Mouse (Mus musculus): ENCODE data around the gene Nup107. TPM values are rescaled to one million over a fixed set of nuclear protein-coding genes. Genes with fewer than 3 reads are reported as not detected.

Nup107 gene
- total and polyA plus RNA-seq, 3 experiments, result 47.7 to 97.0 (median 82.0) TPM

DNA sequence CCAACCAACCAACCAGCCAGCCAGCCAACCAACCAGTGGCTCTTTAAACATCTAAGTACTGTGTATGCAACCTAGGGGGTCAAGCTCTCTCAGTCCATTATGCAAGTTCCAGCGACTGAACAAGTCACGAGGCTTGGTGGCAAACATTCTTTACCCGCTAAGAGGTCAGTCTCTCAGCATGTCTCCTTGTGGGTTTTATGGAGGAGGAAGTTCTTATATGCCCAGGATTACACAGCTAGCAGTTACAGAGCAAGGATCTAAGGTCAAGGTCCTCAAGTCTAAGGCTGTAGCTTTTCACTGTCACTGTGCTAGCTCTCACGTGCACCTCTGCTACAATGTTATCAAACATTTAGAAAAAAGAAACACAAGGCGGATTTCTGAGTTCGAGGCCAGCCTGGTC, 27.9 kb downstream of the Nup107 start:
- H3K27me3 ChIP-seq (replicated peaks), result no peaks in the 10 kb centered on the region
- DNase-seq (ENCODE audit: extremely low read depth), result no peak
- H3K4me1 ChIP-seq (ENCODE audit: control insufficient read depth in 1 of 2, insufficient read depth in 2 of 2), result no peaks in the 10 kb centered on the region
- TF ChIP-seq RAD21 (IDR thresholded peaks at IDR 0.05; ENCODE audit: low read depth, low read length) (no peak), IRF4 (IDR thresholded peaks at IDR 0.05; ENCODE audit: low read depth, low read length) (no peak), ZKSCAN1 (IDR thresholded peaks at IDR 0.05; ENCODE audit: borderline replicate concordance, low read depth, low read length) (no peak), HCFC1 (IDR thresholded peaks at IDR 0.05; ENCODE audit: low read depth, low read length) (no peak), JUND (conservative IDR thresholded peaks at IDR 0.05; ENCODE audit: low read depth, low read length) (no peak), UBTF (IDR thresholded peaks at IDR 0.05; ENCODE audit: low read depth, low read length) (no peak), TCF12 (IDR thresholded peaks at IDR 0.05; ENCODE audit: low read depth, low read length) (no peak), E2F4 (IDR thresholded peaks at IDR 0.05; ENCODE audit: insufficient replicate concordance, low read depth, low read length) (no peak), MEF2A (IDR thresholded peaks at IDR 0.05; ENCODE audit: borderline replicate concordance, low read depth, low read length) (no peak), NELFE (IDR thresholded peaks at IDR 0.05; ENCODE audit: low read depth, low read length) (no peak), MAZ (IDR thresholded peaks at IDR 0.05; ENCODE audit: low read depth, low read length) (no peak), ZC3H11A (IDR thresholded peaks at IDR 0.05; ENCODE audit: low read depth, low read length) (no peak), RCOR1 (conservative IDR thresholded peaks at IDR 0.05; ENCODE audit: low read depth, low read length) (no peak), CHD2 (IDR thresholded peaks at IDR 0.05; ENCODE audit: low read length) (no peak), POLR2AphosphoS2 (IDR thresholded peaks at IDR 0.05; ENCODE audit: low read depth, low read length) (no peak), JUN (IDR thresholded peaks at IDR 0.05; ENCODE audit: insufficient read depth, low read depth, low read length) (no peak), ZMIZ1 (IDR thresholded peaks at IDR 0.05; ENCODE audit: low read depth, low read length) (no peak), CHD1 (IDR thresholded peaks at IDR 0.05; ENCODE audit: low read depth, low read length) (no peak)
- no peak overlapping the region for H3K4me2 ChIP-seq (ENCODE audit: insufficient read depth, low read depth, poor library complexity, severe bottlenecking)
- dilution Hi-C loops (cut with MboI; ENCODE audit: extremely low pct_ligation_motif_present, extremely low pct_unique_long_range_greater_than_20kb, low sequenced_read_pairs) (no loop called here), in situ Hi-C loops (cut with MboI; ENCODE audit: low pct_ligation_motif_present, low pct_unique_long_range_greater_than_20kb, low sequenced_read_pairs) (no loop called here)
- H3K9ac ChIP-seq (ENCODE audit: insufficient read depth, low read depth), result no peak overlapping the region
- H3K36me3 ChIP-seq (replicated peaks in 1 of 2; ENCODE audit: control insufficient read depth in 1 of 2, insufficient read depth in 1 of 2, low read length in 1 of 2), result peaks cover 71 to 84% of the 10 kb centered on the region in 2 experiments
- no peak overlapping the region for H3K27ac ChIP-seq (ENCODE audit: insufficient read depth, low read depth)
- H3K79me2 ChIP-seq (replicated peaks; ENCODE audit: control insufficient read depth, extremely low read depth, insufficient read depth, poor library complexity, severe bottlenecking), result no peaks in the 10 kb centered on the region
- H3K9me3 ChIP-seq (replicated peaks; ENCODE audit: low read length), result no peaks in the 10 kb centered on the region
- H3K4me3 ChIP-seq (replicated peaks in 1 of 3; ENCODE audit: low read depth in 2 of 3, low read length in 2 of 3, poor library complexity in 1 of 3), result no peak overlapping the region

DNA sequence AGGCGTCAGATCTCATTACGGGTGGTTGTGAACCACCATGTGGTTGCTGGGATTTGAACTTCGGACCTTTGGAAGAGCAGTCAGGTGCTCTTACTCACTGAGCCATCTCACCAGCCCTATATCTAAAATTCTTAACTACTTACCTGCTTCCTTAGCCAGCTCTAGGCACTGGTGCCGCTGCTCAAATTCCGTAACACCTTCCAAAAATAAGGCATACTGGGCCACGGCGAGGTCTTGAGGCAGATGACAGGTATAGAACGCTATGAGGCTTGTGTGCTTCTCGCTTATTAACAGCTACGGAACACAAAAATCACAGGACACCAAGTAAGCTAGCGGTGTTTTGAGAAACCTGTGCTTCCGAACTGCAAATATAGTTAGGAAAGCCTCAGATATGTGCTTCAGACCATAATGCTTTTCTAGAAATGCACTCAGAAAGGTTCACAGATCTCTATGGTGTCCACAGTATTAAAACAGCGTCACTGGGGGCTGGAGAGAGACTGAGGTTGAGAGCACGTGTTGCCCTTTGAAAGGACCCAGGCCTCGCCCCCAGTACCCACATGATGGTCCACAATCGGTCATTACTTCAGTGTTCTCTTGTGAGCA, 28.8 kb downstream of the Nup107 start:
- DNase-seq (ENCODE audit: extremely low read depth), result no peak
- dilution Hi-C loops (cut with MboI; ENCODE audit: extremely low pct_ligation_motif_present, extremely low pct_unique_long_range_greater_than_20kb, low sequenced_read_pairs) (no loop called here), in situ Hi-C loops (cut with MboI; ENCODE audit: low pct_ligation_motif_present, low pct_unique_long_range_greater_than_20kb, low sequenced_read_pairs) (no loop called here)
- no peaks in the 10 kb centered on the region for H3K27me3 ChIP-seq (replicated peaks)
- TF ChIP-seq E2F4 (IDR thresholded peaks at IDR 0.05; ENCODE audit: insufficient replicate concordance, low read depth, low read length) (no peak), ZNF384 (IDR thresholded peaks at IDR 0.05; ENCODE audit: low read depth, low read length) (no peak), KAT2A (IDR thresholded peaks at IDR 0.05; ENCODE audit: insufficient replicate concordance, low read length) (no peak), MAX (IDR thresholded peaks at IDR 0.05; ENCODE audit: low read length) (no peak), POLR2A (IDR thresholded peaks at IDR 0.05; ENCODE audit: low read depth, low read length) (no peak), TCF12 (IDR thresholded peaks at IDR 0.05; ENCODE audit: low read depth, low read length) (no peak), USF2 (conservative IDR thresholded peaks at IDR 0.05; ENCODE audit: low read depth, low read length) (no peak), MYC (IDR thresholded peaks at IDR 0.05; ENCODE audit: low read depth, low read length) (no peak), MAFK (IDR thresholded peaks at IDR 0.05; ENCODE audit: insufficient replicate concordance, low read length) (no peak), POLR2AphosphoS2 (IDR thresholded peaks at IDR 0.05; ENCODE audit: low read depth, low read length) (no peak), NELFE (IDR thresholded peaks at IDR 0.05; ENCODE audit: low read depth, low read length) (no peak), ZMIZ1 (IDR thresholded peaks at IDR 0.05; ENCODE audit: low read depth, low read length) (no peak)
- H3K79me2 ChIP-seq (replicated peaks; ENCODE audit: control insufficient read depth, extremely low read depth, insufficient read depth, poor library complexity, severe bottlenecking), result no peaks in the 10 kb centered on the region
- no peak overlapping the region for H3K9ac ChIP-seq (ENCODE audit: insufficient read depth, low read depth)
- peaks cover 70 to 89% of the 10 kb centered on the region in 2 experiments for H3K36me3 ChIP-seq (replicated peaks in 1 of 2; ENCODE audit: control insufficient read depth in 1 of 2, insufficient read depth in 1 of 2, low read length in 1 of 2)
- no peak overlapping the region for H3K4me2 ChIP-seq (ENCODE audit: insufficient read depth, low read depth, poor library complexity, severe bottlenecking)
- H3K4me3 ChIP-seq (replicated peaks in 1 of 3; ENCODE audit: low read depth in 2 of 3, low read length in 2 of 3, poor library complexity in 1 of 3), result no peak overlapping the region
- H3K9me3 ChIP-seq (replicated peaks; ENCODE audit: low read length), result no peaks in the 10 kb centered on the region
- H3K27ac ChIP-seq (ENCODE audit: insufficient read depth, low read depth), result no peak overlapping the region
- H3K4me1 ChIP-seq (ENCODE audit: control insufficient read depth in 1 of 2, insufficient read depth in 2 of 2), result no peaks in the 10 kb centered on the region

All from CH12.LX (cell line).